Mouse (Mus musculus) forebrain, embryonic 11.5 days (tissue): ENCODE measurements around the gene Umodl1. TPM values are rescaled to one million over a fixed set of nuclear protein-coding genes. Genes with fewer than 3 reads are reported as not detected.

Source experiments
- ATAC-seq: fragments of 200-750 bp; cut with Nextera tagmentation; replicated peaks from 2 replicates; pipeline ENCODE4 v1.8.0; 2017; ENCODE audit warnings: moderate TSS enrichment; ENCODE audit not compliant: low FRiP score
- DNase-seq: peaks from one replicate; pipeline ENCODE4 v3.0.0-alpha.2; 2017; ENCODE audit warnings: low spot score
- H3K27ac ChIP-seq: fragments of 300-500 bp; sonication (generic); 2 replicates; pipeline ENCODE4 v1.5.1; 2014; ENCODE audit warnings: low read depth, low read length
- H3K27me3 ChIP-seq: fragments of 300-500 bp; sonication (generic); 2 replicates; pipeline ENCODE4 v1.6.1; 2014; ENCODE audit warnings: mild to moderate bottlenecking, low read length, mixed read lengths; ENCODE audit not compliant: control insufficient read depth, insufficient read depth
- H3K36me3 ChIP-seq: fragments of 300-500 bp; sonication (generic); 2 replicates; pipeline ENCODE4 v1.6.1; 2014; ENCODE audit warnings: mild to moderate bottlenecking, low read length, moderate library complexity, mixed read lengths; ENCODE audit not compliant: control insufficient read depth, insufficient read depth
- H3K4me1 ChIP-seq: fragments of 300-500 bp; sonication (generic); replicated peaks from 2 replicates; pipeline ENCODE4 v1.6.1; 2014; ENCODE audit warnings: low read length, mixed read lengths; ENCODE audit not compliant: control insufficient read depth, insufficient read depth
- H3K4me2 ChIP-seq: fragments of 300-500 bp; sonication (generic); 2 replicates; pipeline ENCODE4 v1.6.1; 2014; ENCODE audit warnings: low read depth, mild to moderate bottlenecking, low read length, moderate library complexity, mixed read lengths; ENCODE audit not compliant: severe bottlenecking
- H3K4me3 ChIP-seq: fragments of 300-500 bp; sonication (generic); 2 replicates; pipeline ENCODE4 v1.5.1; 2014; ENCODE audit warnings: low read depth, low read length
- H3K9ac ChIP-seq: fragments of 300-500 bp; sonication (generic); 2 replicates; pipeline ENCODE4 v1.6.1; 2014; ENCODE audit warnings: low read length
- H3K9me3 ChIP-seq: fragments of 300-500 bp; sonication (generic); 2 replicates; pipeline ENCODE4 v1.6.1; 2016; ENCODE audit warnings: low read length, mixed read lengths; ENCODE audit not compliant: control insufficient read depth
- WGBS: fragments of 180-500 bp; shearing (Covaris S2); extraction: QIAGEN DNeasy Blood & Tissue Kit; methylation state at CpG from one replicate; pipeline ENCODE4 v1.1.7; 2014; 5-methylcytosine and 5-hydroxymethylcytosine counted together
- polyA plus RNA-seq: library from polyadenylated mRNA; unstranded; fragments of >200 nt; fragmentation: Nextera tagmentation; extraction: Ambion mirVana; gene quantifications from 2 replicates; pipeline ENCODE4 v1.2.1, GENCODE M21; 2014

The Umodl1 gene
- 0.24 TPM in 1 of 2 replicates, not detected in the other for polyA plus RNA-seq

- no peaks in the 10 kb centered on the region for H3K4me1 ChIP-seq
- H3K36me3 ChIP-seq, result no peaks in the 10 kb centered on the region
- H3K9ac ChIP-seq, result no peak within 1 kb of the TSS
- no peak within 1 kb of the TSS for H3K4me2 ChIP-seq
- H3K9me3 ChIP-seq, result no peaks in the 10 kb centered on the region
- ATAC-seq (no peak), DNase-seq (no peak)
- no peak within 1 kb of the TSS for H3K4me3 ChIP-seq
- 66% methylated on average over 10 of the region's 10 CpGs for WGBS
- H3K27me3 ChIP-seq, result no peaks in the 10 kb centered on the region
- H3K27ac ChIP-seq, result no peak within 1 kb of the TSS
Observed at GRCm38 (mm10) chr17:30954340-30954739, at the start of gene Umodl1. Gene Umodl1, plus strand, starts transcription at chr17:30954640.

DNA sequence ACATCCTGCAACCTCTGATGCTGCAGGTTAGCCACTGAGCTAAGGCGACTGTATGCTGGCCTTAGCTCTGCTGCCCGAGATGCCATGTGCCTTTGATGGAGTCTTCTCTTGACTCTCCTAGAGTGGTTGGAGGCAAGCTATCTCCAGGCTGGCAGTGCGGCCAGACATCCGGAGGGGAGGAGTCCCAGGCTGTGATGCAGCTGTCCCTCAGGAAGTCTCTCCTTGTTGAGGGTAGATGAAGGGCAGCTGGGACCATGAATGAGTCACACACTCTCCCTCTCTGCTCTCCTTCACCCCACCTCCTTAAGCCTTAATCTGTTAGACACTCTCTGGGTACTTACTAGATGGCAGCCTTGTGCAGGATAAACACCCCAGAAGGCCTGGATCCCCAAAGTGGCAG lies 46.9 kb upstream of the Umodl1 start:
- H3K9ac ChIP-seq, result no peak overlapping the region
- 0 out of 2 replicates have a peak, but pooled peaks cover under 1% of the 10 kb centered on the region for H3K27me3 ChIP-seq
- no peak overlapping the region for H3K27ac ChIP-seq
- H3K4me1 ChIP-seq, result no peaks in the 10 kb centered on the region
- no peak overlapping the region for H3K4me2 ChIP-seq
- no peak overlapping the region for H3K4me3 ChIP-seq
- no peaks in the 10 kb centered on the region for H3K36me3 ChIP-seq
- DNase-seq, result no peak
- no peaks in the 10 kb centered on the region for H3K9me3 ChIP-seq
- ATAC-seq, result no peak
- WGBS, result 78% methylated on average over 4 of the region's 4 CpGs

DNA sequence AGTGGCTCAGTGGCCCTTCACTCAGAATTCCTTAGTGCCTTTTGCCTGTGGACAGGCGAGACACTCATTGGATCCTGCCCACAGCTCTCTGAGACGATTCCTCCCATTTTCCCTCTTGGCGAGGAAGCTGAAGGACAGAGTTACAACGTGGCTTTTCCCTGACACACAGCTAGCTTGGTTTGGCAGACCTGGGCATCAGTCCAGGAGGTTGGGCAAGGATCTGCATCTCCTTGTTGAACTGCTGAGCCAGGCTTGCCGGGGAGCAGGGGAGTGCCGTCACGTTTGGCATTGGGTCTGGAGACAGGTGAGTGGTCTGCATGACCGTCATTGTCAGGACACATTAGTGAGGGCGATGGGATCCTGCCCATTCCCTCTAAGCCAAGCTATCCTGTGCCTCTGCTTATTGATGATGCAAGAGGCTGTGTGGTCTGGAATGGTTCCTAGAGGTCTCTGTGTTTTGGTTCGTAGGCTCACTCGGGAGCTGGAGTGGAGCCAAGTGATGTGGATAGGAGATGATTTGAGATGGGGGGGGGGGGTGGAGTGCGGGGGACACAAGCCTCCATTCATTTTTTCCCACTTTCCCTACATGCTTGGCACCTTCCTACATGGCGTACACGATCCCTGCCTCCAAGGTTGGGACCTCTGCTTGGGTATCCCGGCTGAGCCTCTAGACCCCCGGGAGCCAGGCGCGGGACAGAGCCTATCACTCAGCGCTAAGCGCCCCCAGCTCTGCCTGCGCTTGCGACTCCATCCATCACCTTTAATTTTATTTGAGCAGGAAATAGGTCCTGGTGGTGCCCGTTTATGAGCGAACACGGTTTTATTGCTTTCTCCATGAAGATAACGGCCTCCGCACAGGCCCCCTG lies 43.3 kb upstream of the Umodl1 start:
- H3K27me3 ChIP-seq, result no peaks in the 10 kb centered on the region
- no peaks in the 10 kb centered on the region for H3K36me3 ChIP-seq
- 89% methylated on average over 27 of the region's 27 CpGs for WGBS
- no peak for DNase-seq
- no peak overlapping the region for H3K27ac ChIP-seq
- H3K9me3 ChIP-seq, result no peaks in the 10 kb centered on the region
- ATAC-seq, result no peak
- H3K4me2 ChIP-seq, result no peak overlapping the region
- no peaks in the 10 kb centered on the region for H3K4me1 ChIP-seq
- no peak overlapping the region for H3K9ac ChIP-seq
- no peak overlapping the region for H3K4me3 ChIP-seq

GRCm38 (mm10) chr17:30911732-30912088 lies 42.7 kb upstream of the Umodl1 start:
- Histone ChIP-seq H3K4me3 (no peak overlapping the region), H3K9me3 (no peaks in the 10 kb centered on the region), H3K27me3 (no peaks in the 10 kb centered on the region), H3K4me2 (no peak overlapping the region), H3K27ac (no peak overlapping the region), H3K4me1 (no peaks in the 10 kb centered on the region), H3K9ac (no peak overlapping the region), H3K36me3 (no peaks in the 10 kb centered on the region)
- no peak for ATAC-seq
- DNase-seq, result no peak
- WGBS, result 66% methylated on average over 8 of the region's 8 CpGs

DNA sequence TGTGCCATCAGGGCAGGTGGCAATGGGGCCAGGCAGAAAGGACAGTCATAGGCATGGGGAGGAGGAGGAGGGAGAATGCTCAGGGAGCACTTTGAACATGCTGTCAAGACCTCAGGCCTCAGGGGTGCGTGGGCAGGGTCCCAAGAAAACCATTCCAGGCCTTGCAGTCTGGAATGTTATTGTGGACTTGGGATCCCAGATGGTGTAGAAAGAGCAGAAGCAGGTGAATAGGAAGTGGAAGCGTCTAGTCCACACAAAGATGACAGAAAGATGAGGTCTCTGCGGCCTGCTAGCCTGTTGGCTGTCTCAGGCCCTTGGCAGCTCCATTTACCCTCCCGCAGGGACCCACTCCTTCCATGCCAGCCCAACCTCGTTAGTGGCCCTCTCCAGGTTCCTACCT lies 41.9 kb upstream of the Umodl1 start:
- H3K36me3 ChIP-seq, result no peaks in the 10 kb centered on the region
- ATAC-seq (no peak), DNase-seq (no peak)
- no peak overlapping the region for H3K9ac ChIP-seq
- no peaks in the 10 kb centered on the region for H3K4me1 ChIP-seq
- no peak overlapping the region for H3K27ac ChIP-seq
- H3K9me3 ChIP-seq, result no peaks in the 10 kb centered on the region
- 77% methylated on average over 5 of the region's 5 CpGs for WGBS
- H3K4me3 ChIP-seq, result no peak overlapping the region
- H3K27me3 ChIP-seq, result no peaks in the 10 kb centered on the region
- H3K4me2 ChIP-seq, result no peak overlapping the region

DNA sequence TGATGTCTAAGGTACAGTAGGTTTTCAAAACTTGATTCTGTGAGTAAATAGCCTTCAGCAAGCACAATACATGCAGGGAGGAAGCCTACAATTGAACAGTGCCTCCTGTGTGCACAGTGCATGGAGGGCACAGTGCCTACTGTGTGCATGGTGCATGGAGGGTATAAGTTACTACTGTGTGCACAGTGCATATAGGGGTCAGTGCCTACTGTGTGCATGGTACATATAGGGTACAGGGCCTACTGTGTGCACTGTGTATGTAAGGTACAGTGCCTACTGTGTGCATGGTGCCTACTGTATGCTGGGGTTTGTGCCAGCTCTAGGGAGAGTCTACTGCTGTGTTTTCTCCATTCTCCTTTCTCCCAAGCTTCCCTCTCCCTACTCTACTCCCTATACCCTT lies 40.2 kb upstream of the Umodl1 start:
- DNase-seq (no peak), ATAC-seq (no peak)
- Histone ChIP-seq H3K36me3 (no peaks in the 10 kb centered on the region), H3K4me2 (no peak overlapping the region), H3K27me3 (no peaks in the 10 kb centered on the region), H3K4me1 (no peaks in the 10 kb centered on the region), H3K4me3 (no peak overlapping the region), H3K27ac (no peak overlapping the region), H3K9me3 (no peaks in the 10 kb centered on the region), H3K9ac (no peak overlapping the region)

- no peak for ATAC-seq
- H3K27ac ChIP-seq, result no peak overlapping the region
- H3K36me3 ChIP-seq, result no peaks in the 10 kb centered on the region
- WGBS, result 82% methylated on average over 4 of the region's 4 CpGs
- no peak for DNase-seq
- no peak overlapping the region for H3K4me2 ChIP-seq
- H3K4me3 ChIP-seq, result no peak overlapping the region
- H3K4me1 ChIP-seq, result no peaks in the 10 kb centered on the region
- no peaks in the 10 kb centered on the region for H3K27me3 ChIP-seq
- no peak overlapping the region for H3K9ac ChIP-seq
- H3K9me3 ChIP-seq, result no peaks in the 10 kb centered on the region
Observed at GRCm38 (mm10) chr17:30923566-30923965, 30.9 kb upstream of the Umodl1 start.

DNA sequence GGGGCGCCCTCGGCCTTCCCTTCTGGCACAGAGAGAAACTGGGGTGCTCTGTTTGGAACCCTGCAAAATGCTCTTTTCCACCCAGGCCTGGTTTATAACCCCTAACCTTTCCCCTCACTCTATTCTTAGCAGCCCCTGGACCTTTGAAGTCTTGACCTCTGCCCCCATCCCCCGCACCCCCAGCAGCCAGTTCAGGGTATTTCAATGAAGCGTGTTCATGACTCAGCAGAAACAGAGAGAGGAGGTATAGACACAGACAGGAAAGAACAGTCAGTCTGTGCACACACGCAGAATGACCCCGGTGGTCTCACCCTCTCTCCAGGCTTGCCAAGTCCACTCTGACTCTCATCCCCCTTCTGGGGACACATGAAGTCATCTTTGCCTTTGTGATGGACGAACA lies 23.6 kb upstream of the Umodl1 start:
- no peaks in the 10 kb centered on the region for H3K9me3 ChIP-seq
- no peak overlapping the region for H3K4me2 ChIP-seq
- H3K4me1 ChIP-seq, result no peaks in the 10 kb centered on the region
- H3K27ac ChIP-seq, result no peak overlapping the region
- no peak overlapping the region for H3K9ac ChIP-seq
- 86% methylated on average over 7 of the region's 7 CpGs for WGBS
- no peak for DNase-seq
- ATAC-seq, result no peak
- H3K36me3 ChIP-seq, result no peaks in the 10 kb centered on the region
- H3K4me3 ChIP-seq, result no peak overlapping the region
- no peaks in the 10 kb centered on the region for H3K27me3 ChIP-seq

DNA sequence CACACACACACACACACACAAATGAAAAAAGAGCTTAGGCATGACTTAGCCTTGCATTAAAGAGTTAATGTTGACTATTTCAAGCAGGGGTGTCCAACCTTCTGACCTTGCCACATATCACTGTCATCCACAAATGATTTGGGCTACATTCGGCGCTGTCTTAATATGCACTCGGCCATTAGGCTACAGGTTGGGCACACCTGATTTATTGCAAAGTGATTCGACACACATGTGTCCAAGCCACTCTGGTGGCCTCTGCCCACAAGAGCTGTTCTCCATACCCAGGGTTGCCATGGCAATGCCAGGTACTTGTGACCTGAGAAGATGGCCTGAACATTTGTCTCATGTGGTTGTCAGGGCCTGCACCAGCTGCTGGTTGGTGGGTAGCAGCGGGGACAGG lies 21.6 kb upstream of the Umodl1 start:
- no peaks in the 10 kb centered on the region for H3K4me1 ChIP-seq
- H3K27ac ChIP-seq, result no peak overlapping the region
- no peak overlapping the region for H3K9ac ChIP-seq
- no peak overlapping the region for H3K4me2 ChIP-seq
- WGBS, result 79% methylated on average over 5 of the region's 5 CpGs
- H3K9me3 ChIP-seq, result no peaks in the 10 kb centered on the region
- no peaks in the 10 kb centered on the region for H3K36me3 ChIP-seq
- H3K27me3 ChIP-seq, result no peaks in the 10 kb centered on the region
- ATAC-seq (no peak), DNase-seq (no peak)
- no peak overlapping the region for H3K4me3 ChIP-seq
